Mouse (Mus musculus) 3T3-L1 (cell line): ENCODE data around the gene Sinhcaf.
"Not testable (repeated sequence)": the region's sequence is repeated elsewhere in the genome, so short reads cannot be mapped to it uniquely, and the experiment has no call there.

Experiments used
- DNase-seq: peaks from one replicate; pipeline ENCODE4 v3.0.0-alpha.2; 2015; ENCODE audit warnings: low read depth, low spot score

The Sinhcaf gene

GRCm38 (mm10) chr6:148946409-148946742, at the start of gene Sinhcaf:
TSS of gene Sinhcaf (minus strand) at chr6:148946467.
- DNase-seq = peak; percentile 98

DNA sequence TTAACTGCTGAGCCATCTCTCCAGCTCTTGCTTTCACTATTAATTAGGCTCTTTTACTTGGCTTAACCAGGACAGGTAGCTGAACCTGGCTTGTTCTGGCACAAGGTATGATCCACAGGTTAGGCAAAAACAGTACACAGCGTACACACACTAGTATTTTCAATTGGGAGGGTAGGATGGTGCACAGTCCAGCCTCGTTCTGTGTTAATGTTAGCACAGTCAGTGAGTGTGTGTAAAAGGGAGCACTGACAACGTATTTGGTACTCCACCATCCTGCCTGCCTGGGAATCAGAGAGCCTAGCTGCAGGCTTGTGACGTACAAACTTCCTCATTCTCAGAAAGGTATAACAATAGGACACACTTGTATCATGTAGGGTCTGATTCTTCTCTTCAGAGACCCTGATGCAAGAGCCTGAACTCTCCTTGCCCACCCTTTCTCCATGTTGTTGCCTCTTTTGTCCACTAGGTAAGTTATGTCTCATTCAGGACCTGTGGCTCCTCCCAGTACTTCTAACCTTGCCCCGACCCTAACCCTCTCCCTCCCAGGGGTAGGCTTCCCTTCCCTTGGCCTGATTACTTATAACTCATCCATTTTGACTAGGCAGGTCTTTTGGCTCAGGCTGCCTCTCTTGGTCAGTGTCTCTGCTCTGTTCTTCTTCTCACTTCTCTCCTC, 48.2 kb upstream of the Sinhcaf start:
- DNase-seq = no peak

GRCm38 (mm10) chr6:148993117-148994077, 47.1 kb upstream of the Sinhcaf start:
- peak; percentile 75 for DNase-seq

DNA sequence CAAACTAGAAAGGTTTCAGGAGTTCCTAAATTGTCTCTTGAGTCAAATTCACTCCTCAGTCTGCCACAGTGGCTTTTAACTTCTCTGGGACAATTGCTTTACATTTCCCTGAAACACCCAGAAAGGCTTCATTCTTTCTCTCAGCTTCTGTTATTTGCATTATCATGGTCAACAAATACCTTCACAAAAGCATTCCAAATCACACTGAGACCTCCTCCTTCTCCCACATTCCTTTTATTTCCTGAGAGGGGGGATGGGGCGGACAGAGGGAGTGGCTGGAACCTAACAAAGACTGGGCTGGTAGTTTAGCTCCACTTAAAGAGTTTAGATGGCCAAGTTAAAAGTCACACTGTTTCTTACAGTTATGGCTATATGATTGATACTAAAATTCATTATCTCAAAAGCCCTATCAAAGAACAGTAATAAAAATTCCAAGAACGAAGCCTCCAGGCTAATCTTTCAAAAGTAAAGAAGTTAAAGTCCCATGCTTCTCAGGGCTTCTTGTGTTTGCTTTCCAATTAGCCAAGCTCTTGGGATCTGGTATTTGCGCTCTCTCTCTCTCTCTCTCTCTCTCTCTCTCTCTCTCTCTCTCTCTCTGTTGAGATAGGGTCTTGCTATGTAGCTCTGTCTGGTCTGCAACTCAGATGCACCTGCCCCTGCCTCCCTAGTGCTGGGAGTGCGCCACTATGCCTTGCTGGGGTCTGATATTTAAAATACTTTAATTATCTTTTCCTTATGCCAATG, 46.3 kb upstream of the Sinhcaf start:
- DNase-seq = no peak

DNA sequence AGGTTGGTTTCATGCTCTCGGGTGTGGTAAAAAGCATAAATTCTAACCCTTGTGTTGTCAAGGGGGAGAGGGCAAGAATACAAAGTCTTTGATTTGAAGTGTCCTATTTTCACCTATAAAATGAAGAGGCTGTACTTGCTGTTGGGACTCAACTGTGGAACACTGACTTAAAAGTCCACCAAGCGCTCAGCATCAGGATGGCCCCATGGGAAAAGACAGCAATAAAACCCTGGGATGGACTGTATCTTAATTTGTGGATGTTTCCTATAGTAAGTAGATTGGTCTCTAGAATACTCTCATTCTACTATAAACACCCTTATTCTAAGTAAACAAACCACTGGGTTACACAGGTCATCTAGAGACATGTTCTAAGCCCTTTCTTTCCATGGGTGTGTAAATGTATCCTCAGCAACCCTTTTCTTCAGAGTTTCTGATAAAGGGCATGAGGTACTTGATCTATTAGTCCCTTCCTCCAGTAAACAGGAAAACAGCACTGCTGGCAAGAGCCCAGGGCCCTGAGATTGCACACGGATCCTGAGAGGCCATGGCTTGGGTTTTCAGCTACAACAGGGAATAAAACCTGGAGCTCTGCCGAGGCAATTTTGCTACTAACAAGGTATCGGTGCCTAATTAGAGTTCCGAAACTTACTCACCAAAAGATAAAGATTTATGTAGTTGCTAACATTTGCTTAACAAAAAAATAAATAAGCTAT, 45.5 kb upstream of the Sinhcaf start:
- DNase-seq = no peak

DNA sequence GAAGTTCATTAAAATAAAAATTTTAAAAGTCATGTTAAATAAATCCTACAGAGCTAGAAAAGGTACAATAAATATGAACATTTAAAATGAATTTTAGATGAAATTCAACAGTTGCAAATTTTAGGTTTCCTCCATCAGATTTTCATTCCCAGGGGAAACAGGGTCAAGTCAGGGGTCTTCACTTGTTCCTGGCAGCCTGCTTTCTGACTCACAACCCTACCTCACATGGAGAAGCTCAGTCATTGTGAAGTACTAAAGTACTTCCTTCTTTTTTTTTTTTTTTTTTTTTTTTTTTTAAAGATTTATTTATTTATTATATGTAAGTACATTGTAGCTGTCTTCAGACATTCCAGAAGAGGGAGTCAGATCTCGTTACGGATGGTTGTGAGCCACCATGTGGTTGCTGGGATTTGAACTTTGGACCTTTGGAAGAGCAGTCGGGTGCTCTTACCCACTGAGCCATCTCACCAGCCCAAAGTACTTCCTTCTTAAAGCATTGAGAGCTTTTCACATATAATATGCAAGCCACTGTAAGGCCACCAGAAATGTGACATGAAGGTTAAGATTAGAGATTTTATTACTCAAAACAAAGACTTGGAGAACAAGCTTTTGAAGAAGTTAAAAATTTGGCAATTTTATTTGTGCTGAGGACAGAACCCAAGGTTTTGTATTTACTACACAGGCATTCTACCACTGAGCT, 43.7 kb upstream of the Sinhcaf start:
- not testable (repeated sequence) for DNase-seq

DNA sequence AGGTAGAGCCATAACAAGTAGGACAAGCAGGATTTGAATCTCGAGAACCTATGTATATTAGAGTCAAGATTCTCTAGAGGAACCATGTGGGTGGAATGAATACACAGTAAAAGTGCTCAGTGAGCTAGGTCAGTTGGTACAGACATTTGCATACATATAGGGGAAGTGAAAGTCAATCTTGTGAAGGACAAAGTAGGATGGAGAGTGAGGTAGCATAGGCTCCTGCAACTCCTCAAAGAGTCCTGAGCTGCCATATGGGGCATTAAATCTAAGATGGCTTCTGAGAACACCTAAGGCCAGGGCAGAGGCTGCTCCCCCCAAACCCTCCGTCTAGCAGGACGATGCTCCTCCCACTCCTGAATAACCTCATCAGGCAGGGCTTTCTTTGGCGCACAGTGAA, 39.7 kb upstream of the Sinhcaf start:
- no peak for DNase-seq

DNA sequence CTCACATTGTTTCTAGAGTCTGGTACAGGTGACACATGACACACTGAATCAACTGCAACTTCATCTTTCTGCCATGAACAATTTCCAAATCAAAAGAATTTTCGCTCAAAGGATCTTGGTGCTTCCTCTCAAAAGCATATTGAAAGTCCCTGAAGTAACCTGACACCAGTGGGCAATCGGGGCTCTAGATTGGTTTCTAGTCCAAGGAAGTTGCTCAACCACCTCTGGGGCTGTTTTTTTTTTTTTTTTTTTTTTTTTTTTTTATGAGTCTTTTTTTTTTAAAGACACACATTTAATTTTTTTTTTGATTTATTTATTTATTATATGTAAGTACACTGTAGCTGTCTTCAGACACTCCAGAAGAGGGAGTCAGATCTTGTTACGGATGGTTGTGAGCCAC, 34.2 kb upstream of the Sinhcaf start:
- DNase-seq = peak; percentile 29

GRCm38 (mm10) chr6:148975096-148975495, 28.8 kb upstream of the Sinhcaf start:
- DNase-seq = no peak

- no peak for DNase-seq
Measured at GRCm38 (mm10) chr6:148972891-148973290, 26.6 kb upstream of the Sinhcaf start.

DNA sequence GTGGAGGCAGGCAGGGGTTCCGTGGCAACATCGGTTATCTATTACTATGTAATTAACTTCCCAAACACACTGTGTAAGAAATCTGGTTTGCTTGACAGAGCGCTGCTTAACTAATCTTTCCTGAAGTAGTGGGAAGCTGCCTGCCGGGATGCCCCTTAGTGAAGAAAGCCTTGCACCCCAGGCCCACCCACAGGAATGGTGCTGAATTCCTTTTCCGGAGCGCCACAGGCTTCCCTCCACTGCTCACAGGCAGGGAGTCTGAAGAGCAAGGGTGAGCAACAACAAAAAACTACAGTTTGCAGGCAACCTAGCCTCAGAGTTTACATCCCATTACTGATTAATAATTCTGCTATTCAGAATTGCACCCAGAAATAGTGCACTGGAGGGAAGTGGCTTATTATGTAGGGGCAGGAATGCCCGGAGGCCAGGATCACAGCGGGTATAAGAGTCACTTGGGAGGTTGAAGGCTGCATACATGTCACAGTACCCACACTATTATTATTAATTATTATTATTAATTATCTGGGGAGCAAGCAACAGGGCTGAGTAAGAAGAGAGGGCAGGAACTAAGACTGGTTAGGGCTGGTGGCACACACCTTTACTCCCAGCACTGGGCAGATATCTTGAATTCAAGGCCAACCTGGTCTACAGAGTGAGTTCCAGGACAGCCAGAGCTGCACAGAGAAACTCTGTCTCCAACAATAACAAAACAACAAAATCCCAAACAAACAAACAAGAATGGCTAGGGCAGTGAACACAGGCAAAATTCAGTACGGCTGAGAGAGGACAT, 26.0 kb upstream of the Sinhcaf start:
- no peak for DNase-seq

DNA sequence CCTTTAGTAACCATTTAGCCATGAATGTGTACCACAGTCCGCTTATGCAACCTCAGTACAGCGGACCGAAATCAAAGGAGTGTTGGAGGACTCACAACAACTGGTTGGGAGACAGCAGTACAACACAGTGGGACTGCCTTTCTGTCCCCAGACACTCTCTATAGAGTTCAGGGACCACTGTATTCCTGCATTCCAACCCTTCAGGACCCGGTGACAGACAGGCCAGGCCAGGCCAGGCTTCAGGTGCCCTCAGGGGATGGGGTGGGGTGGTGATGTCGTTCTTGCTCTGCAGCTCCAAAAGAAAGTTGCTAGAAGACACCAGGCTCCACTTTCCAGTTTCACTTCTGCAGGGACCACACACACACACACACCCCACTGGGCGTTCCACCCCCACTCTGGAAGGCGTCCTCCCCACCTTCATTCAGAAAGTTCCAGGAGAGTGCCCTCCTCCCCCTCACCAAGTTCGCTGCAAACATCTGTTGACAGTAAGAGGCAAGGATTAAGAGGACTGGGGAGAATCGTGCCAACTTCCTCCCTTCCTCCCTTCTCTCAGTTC, 25.2 kb upstream of the Sinhcaf start:
- DNase-seq = no peak

DNA sequence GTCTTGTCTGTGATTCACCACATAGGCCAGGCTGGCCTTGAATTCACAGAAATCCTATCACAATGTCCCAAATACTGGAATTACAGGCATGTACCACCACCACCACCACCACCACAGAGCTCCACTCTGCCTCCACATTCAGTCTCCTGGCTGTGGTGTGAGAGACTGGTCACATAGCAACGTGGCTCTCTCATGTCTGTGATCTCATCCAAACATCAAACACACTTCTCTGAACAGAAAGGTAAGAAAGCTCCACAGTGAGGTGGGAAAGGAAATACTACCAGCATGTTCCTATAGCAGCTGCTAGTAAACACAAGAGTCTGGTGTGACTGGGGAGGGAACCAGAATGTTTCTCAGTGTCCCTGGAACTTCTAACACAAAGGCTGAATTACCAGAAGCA, 15.0 kb upstream of the Sinhcaf start:
- DNase-seq = no peak

GRCm38 (mm10) chr6:148959540-148960238, 13.4 kb upstream of the Sinhcaf start:
- no peak for DNase-seq

DNA sequence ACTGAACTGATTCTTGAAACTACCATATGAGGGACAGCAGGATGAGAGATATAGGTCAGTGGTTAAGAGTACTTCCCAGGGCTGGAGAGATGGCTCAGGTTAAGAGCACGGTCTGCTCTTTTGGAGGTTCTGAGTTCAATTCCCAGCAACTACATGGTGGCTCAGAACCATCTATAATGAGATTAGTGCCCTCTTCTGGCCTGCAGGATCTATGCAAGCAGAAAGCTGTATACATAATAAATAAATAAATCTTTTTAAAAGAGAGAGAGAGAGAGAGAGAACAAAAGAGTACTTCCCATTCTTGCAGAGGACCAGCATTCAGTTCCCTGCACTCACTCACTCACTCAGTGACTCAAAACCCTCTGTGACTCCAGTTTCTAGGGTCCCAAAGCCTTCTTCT, 12.4 kb upstream of the Sinhcaf start:
- DNase-seq = no peak

DNA sequence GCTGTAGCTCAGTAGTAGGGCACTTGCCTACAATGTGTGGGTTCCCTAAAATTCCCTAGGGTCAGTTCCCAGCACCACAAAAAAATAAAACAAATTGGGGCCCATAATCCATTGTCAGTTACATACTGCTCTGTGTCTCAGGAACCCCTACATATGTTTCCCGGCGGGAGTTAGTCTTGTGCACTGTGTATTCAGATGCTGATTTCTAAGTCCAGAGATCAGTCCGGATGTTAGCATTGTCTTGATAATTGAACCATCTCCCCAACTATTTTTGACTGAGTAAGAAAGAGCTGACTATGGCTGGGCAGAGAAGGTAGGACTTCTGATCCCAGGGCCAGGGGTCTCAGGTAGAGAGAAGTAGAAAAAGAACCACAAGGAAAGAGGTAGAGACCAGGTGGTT, 10.8 kb upstream of the Sinhcaf start:
- no peak for DNase-seq

- DNase-seq = no peak
Measured at GRCm38 (mm10) chr6:148955641-148956420, 9.6 kb upstream of the Sinhcaf start.

DNA sequence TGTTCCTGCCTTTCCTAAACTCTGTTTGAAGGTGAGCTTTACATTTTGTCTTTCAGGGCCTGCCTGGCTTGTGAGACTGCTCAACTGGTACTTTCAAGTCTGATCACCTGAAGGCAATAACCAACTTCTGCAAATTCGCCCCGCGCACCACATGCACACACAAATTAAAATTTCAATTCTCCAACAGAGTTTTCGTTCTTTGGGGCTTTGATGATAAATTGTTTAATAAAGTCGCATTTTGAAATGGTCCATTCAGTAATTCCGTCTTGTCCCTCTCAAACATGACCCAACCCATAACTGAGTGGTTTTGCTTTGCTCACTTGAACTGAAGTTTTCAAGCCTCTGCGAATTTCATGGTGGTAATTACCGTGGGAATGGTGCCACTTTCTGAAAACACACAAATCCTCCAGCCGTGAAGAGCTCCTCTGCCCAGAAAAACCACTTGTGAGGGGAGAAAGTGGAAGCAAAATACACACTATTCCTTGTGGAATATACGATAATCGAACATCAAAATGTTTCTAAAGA, 676 bp upstream of the Sinhcaf start:
- DNase-seq = no peak
